Mouse (Mus musculus): ENCODE data around the gene Sult1b1.

DNA sequence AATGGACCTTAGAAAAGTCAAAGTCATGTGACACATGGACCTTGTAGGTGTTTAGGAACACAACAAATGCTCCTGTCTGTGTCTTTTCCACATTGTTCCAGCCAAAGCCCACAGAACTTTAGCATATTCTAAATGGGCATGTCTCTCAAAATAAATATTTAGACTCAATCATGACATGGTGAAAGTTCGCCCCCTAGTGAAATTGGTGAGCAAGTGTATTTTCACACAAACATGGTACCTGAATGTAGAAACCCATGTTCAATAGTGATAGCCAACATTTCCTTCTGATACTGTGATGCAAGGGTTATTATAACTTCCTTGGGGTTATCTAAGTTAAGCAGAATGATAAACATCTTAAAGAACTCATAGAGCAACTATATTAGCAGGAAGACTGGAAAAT is 12.9 kb upstream of the Sult1b1 start:
- no peak for TF ChIP-seq CTCF (IDR thresholded peaks at IDR 0.05; ENCODE audit: control insufficient read depth, insufficient read depth, insufficient read length)
- TF ChIP-seq MYOD1 (IDR thresholded peaks at IDR 0.05; ENCODE audit: control insufficient read depth, insufficient read length, low read depth), result no peak
- TF ChIP-seq MAX (IDR thresholded peaks at IDR 0.05), result no peak
